Mouse (Mus musculus) heart, embryonic 11.5 days (tissue): ENCODE measurements around the gene Ensa. TPM values are rescaled to one million over a fixed set of nuclear protein-coding genes. Genes with fewer than 3 reads are reported as not detected.
"Not testable (repeated sequence)": the region's sequence is repeated elsewhere in the genome, so short reads cannot be mapped to it uniquely, and the experiment has no call there.

Source experiments
- ATAC-seq: fragments of 200-750 bp; cut with Nextera tagmentation; replicated peaks from 2 replicates; pipeline ENCODE4 v1.8.0; 2017; ENCODE audit warnings: moderate library complexity; ENCODE audit not compliant: insufficient number of reproducible peaks, low FRiP score, low TSS enrichment
- H3K27ac ChIP-seq: fragments of 300-500 bp; sonication (generic); 2 replicates; pipeline ENCODE4 v1.5.1; 2014; ENCODE audit warnings: mild to moderate bottlenecking, low read depth, low read length
- H3K27me3 ChIP-seq: fragments of 300-500 bp; sonication (generic); 2 replicates; pipeline ENCODE4 v1.6.1; 2014; ENCODE audit warnings: mild to moderate bottlenecking, low read length, mixed read lengths; ENCODE audit not compliant: control insufficient read depth, insufficient read depth
- H3K36me3 ChIP-seq: fragments of 300-500 bp; sonication (generic); 2 replicates; pipeline ENCODE4 v1.6.1; 2014; ENCODE audit warnings: mild to moderate bottlenecking, low read length, moderate library complexity, mixed read lengths; ENCODE audit not compliant: control insufficient read depth, insufficient read depth
- H3K4me1 ChIP-seq: fragments of 300-500 bp; sonication (generic); 2 replicates; pipeline ENCODE4 v1.6.1; 2014; ENCODE audit warnings: low read length; ENCODE audit not compliant: control insufficient read depth, insufficient read depth
- H3K4me2 ChIP-seq: fragments of 300-500 bp; sonication (generic); 2 replicates; pipeline ENCODE4 v1.6.1; 2014; ENCODE audit warnings: mild to moderate bottlenecking, moderate library complexity
- H3K4me3 ChIP-seq: fragments of 300-500 bp; sonication (generic); 2 replicates; pipeline ENCODE4 v1.5.1; 2014; ENCODE audit warnings: low read depth, low read length
- H3K9ac ChIP-seq: fragments of 300-500 bp; sonication (generic); 2 replicates; pipeline ENCODE4 v1.6.1; 2014; ENCODE audit warnings: mild to moderate bottlenecking, low read depth, low read length, moderate library complexity
- H3K9me3 ChIP-seq: fragments of 300-500 bp; sonication (generic); replicated peaks from 2 replicates; pipeline ENCODE4 v1.6.1; 2016; ENCODE audit warnings: low read length; ENCODE audit not compliant: control insufficient read depth
- WGBS: fragments of 180-500 bp; shearing (Covaris S2); extraction: QIAGEN DNeasy Blood & Tissue Kit; methylation state at CpG from one replicate; pipeline ENCODE4 v1.1.7; 2014; ENCODE audit not compliant: insufficient replicate concordance; 5-methylcytosine and 5-hydroxymethylcytosine counted together
- polyA plus RNA-seq: library from polyadenylated mRNA; unstranded; fragments of >200 nt; fragmentation: Nextera tagmentation; extraction: Ambion mirVana; gene quantifications from 2 replicates; pipeline ENCODE4 v1.2.1, GENCODE M21; 2014

Ensa gene
- polyA plus RNA-seq, 1 experiment from 2014 or later = 55.4 TPM

- H3K4me2 ChIP-seq = no peak overlapping the region
- ATAC-seq = no peak
- 76% methylated on average over 1 of the region's 1 CpGs for whole genome bisulfite sequencing
- no peak overlapping the region for H3K9ac ChIP-seq
- no peaks in the 10 kb centered on the region for H3K9me3 ChIP-seq
- no peak overlapping the region for H3K27ac ChIP-seq
- H3K36me3 ChIP-seq = peaks cover 13% of the 10 kb centered on the region
- H3K4me3 ChIP-seq = no peak overlapping the region
- no peaks in the 10 kb centered on the region for H3K27me3 ChIP-seq
- H3K4me1 ChIP-seq = no peaks in the 10 kb centered on the region
Observed at GRCm38 (mm10) chr3:95618511-95618910, 6.3 kb upstream of the Ensa start.

DNA sequence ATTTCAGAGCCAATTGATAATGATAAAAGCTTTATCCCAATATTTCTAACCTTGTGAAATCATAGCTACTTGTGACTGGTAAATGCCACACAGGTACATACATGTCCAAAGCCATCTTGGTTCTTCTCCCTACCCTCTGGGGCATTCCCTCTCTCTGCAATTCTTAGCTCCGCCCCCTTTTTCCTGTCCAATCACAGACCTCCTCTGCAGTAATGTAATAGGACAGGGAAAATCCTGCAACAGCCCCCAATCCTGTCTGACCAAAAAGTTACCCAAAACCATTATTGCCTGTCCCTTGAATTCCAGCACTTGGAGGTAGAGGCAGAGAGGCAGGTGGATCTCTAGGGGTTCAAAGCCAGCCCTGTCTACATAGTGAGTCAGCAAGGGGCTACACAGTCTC, 3.6 kb upstream of the Ensa start:
- H3K36me3 ChIP-seq = peaks cover 9% of the 10 kb centered on the region
- no peak for ATAC-seq
- no peak overlapping the region for H3K9ac ChIP-seq
- 70% methylated on average over 1 of the region's 1 CpGs for WGBS
- no peak overlapping the region for H3K27ac ChIP-seq
- peaks cover 5% of the 10 kb centered on the region for H3K4me1 ChIP-seq
- no peak overlapping the region for H3K4me2 ChIP-seq
- H3K4me3 ChIP-seq = no peak overlapping the region
- H3K9me3 ChIP-seq = no peaks in the 10 kb centered on the region
- H3K27me3 ChIP-seq = no peaks in the 10 kb centered on the region

GRCm38 (mm10) chr3:95622421-95622820, 2.4 kb upstream of the Ensa start:
- H3K4me2 ChIP-seq, H3K9me3 ChIP-seq, H3K36me3 ChIP-seq, H3K9ac ChIP-seq, H3K4me1 ChIP-seq, H3K27me3 ChIP-seq, H3K27ac ChIP-seq, H3K4me3 ChIP-seq, ATAC-seq: not testable (repeated sequence)
- 90% methylated on average over 20 of the region's 20 CpGs for WGBS

DNA sequence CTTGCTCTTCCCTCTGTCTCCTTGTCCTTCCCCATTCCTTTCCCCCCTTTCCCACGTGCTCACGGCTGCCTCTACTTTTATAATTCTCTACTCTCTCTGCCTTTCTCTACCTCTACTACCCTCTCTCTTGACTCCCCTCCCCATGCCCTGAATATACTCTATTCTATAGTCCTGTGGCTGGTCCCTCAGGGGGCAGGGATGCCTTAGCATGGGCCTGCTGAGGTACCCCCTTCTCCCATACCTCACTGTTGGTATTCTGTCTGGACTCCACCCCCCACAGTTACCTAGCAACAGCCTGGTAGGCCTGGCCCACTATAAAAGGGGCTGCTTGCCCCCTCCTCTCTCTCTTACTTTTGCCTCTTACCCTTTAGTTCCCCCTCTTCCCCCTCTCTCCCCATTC, 1.2 kb upstream of the Ensa start:
- 55% methylated on average over 2 of the region's 2 CpGs for WGBS
- Histone ChIP-seq H3K9me3 (no peaks in the 10 kb centered on the region), H3K27me3 (no peaks in the 10 kb centered on the region), H3K36me3 (peaks cover 21% of the 10 kb centered on the region), H3K4me1 (peaks cover 7% of the 10 kb centered on the region), H3K4me3 (no peak overlapping the region), H3K4me2 (no peak overlapping the region), H3K9ac (no peak overlapping the region), H3K27ac (no peak overlapping the region)
- no peak for ATAC-seq

- Histone ChIP-seq H3K4me3 (peak overlapping the region; percentile 79), H3K36me3 (peaks cover 25% of the 10 kb centered on the region), H3K4me2 (peak overlapping the region; percentile 56), H3K9ac (peak overlapping the region; percentile 36; the same call in 1 of the 2 replicates), H3K27ac (peak overlapping the region; percentile 42; the same call in 1 of the 2 replicates)
- not testable (repeated sequence) for H3K4me1 ChIP-seq, H3K9me3 ChIP-seq, ATAC-seq, H3K27me3 ChIP-seq
- 77% methylated on average over 5 of the region's 5 CpGs for WGBS
Observed at GRCm38 (mm10) chr3:95623991-95624515, 740 bp upstream of the Ensa start.

DNA sequence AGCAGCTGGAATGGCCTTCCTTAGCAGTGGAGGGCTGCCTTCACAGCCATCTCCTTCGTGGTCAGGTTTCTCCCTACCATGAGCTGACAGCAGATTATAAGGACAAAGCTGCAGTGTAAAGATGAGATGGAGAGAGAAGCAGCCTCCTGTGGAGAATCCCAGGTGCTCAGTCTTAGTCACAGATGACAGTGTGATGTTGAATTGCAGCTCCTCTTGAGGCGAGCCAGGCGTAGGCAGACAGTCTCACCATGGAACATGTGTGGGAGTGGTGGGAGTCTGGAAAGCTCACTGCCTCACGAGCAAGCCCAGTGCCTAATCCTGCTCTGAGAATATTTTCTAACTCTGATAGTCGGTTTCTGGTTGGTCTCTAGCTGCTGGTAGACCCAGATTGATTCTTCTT, 3.0 kb downstream of the Ensa start:
- Histone ChIP-seq H3K27ac (no peak overlapping the region), H3K9me3 (no peaks in the 10 kb centered on the region), H3K36me3 (peaks cover 45% of the 10 kb centered on the region), H3K27me3 (no peaks in the 10 kb centered on the region), H3K9ac (no peak overlapping the region), H3K4me1 (peaks cover 12% of the 10 kb centered on the region), H3K4me2 (no peak overlapping the region), H3K4me3 (no peak overlapping the region)
- WGBS = 83% methylated on average over 5 of the region's 5 CpGs
- no peak for ATAC-seq

DNA sequence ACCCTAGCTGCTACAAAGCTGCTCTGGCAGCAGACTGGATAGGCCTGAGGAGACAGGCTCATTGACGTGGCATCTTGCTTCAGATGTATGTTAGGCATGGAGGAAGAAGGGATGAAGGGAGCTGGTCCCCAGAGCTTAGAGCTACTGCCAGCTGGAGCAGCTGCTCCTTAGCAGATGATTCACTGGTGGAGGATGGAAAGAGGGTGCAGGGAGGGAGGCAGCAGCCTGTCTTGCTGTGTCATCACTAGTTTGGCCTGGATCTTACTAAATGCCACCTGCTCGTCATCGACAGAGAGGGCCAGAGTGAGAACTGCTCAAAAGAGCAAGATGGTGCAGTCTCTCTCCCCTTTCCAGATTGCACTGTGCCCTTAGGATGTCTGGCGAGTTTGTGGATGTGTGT, 5.0 kb downstream of the Ensa start:
- Histone ChIP-seq H3K36me3 (peaks cover 51% of the 10 kb centered on the region), H3K27me3 (no peaks in the 10 kb centered on the region), H3K9ac (no peak overlapping the region), H3K4me2 (no peak overlapping the region), H3K4me1 (peaks cover 12% of the 10 kb centered on the region), H3K4me3 (no peak overlapping the region), H3K27ac (no peak overlapping the region), H3K9me3 (no peaks in the 10 kb centered on the region)
- WGBS = 75% methylated on average over 4 of the region's 4 CpGs
- ATAC-seq = no peak

GRCm38 (mm10) chr3:95630856-95631255, 6.1 kb downstream of the Ensa start:
- peaks cover 51% of the 10 kb centered on the region for H3K36me3 ChIP-seq
- no peak overlapping the region for H3K9ac ChIP-seq
- H3K4me3 ChIP-seq = no peak overlapping the region
- no peaks in the 10 kb centered on the region for H3K9me3 ChIP-seq
- peaks cover 9% of the 10 kb centered on the region; the same call in 1 of the 2 replicates for H3K4me1 ChIP-seq
- ATAC-seq = no peak
- H3K27me3 ChIP-seq = no peaks in the 10 kb centered on the region
- H3K4me2 ChIP-seq = no peak overlapping the region
- WGBS = 81% methylated on average over 3 of the region's 3 CpGs
- H3K27ac ChIP-seq = no peak overlapping the region

GRCm38 (mm10) chr3:95631304-95631703, 6.5 kb downstream of the Ensa start:
- H3K9ac ChIP-seq = no peak overlapping the region
- H3K36me3 ChIP-seq = peaks cover 51% of the 10 kb centered on the region
- peaks cover 6% of the 10 kb centered on the region; the same call in 1 of the 2 replicates for H3K4me1 ChIP-seq
- H3K4me2 ChIP-seq = no peak overlapping the region
- no peak for ATAC-seq
- WGBS = 77% methylated on average over 6 of the region's 6 CpGs
- H3K9me3 ChIP-seq = no peaks in the 10 kb centered on the region
- H3K27me3 ChIP-seq = no peaks in the 10 kb centered on the region
- H3K4me3 ChIP-seq = no peak overlapping the region
- 0 out of 2 replicates have a peak overlapping the region, but pooled peaks have one; percentile 6 for H3K27ac ChIP-seq
